13 mouse cellular contexts compared by ENCODE assay signal in the genomic region with DNA sequence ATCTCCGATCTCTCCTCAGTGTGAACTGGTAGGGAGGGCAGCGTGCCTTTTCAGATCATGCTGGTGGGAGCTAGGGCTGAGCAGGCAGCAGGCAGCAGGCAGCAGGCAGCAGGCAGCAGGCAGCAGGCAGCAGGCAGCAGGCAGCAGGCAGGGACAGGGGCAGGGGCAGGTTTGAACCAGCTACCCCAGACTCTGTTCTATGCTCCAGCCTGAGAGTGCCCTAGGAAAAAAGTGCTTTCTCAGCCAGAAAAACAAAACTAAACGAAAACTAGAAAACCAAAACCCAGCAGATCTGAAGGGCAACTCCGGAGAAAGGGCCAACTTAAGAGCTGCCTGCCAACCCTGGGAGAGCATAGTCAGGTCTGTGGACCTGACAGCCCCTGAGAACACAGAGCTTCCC. TPM values are rescaled to one million over a fixed set of nuclear protein-coding genes. Genes with fewer than 3 reads are reported as not detected.
A peak's percentile ranks its signal among the peaks of the same experiment; 100 is the strongest.
DNase-seq lines count a peak whose midpoint lies in the region; ATAC-seq and TF ChIP-seq lines count a peak whose summit lies in the region.
"Had no signal": no experiment of that assay in that cellular context is flagged by ENCODE, and none has a peak within 500 bp of the region (broad histone marks: within the 10 kb centered on the region; RNA-seq: fewer than 3 reads in every experiment).

No protein-coding gene starts in this region.

- TF ChIP-seq CTCF in heart, postnatal 0 days (IDR thresholded peaks at IDR 0.05; ENCODE audit: low read depth), result no peak

- no peak overlapping the region for H3K4me2 ChIP-seq in heart, postnatal 0 days (ENCODE audit: low read depth, low read length)
- H3K4me2 ChIP-seq in midbrain, embryonic 13.5 days (replicated peaks), result no peak overlapping the region
- H3K4me2 ChIP-seq in midbrain, embryonic 14.5 days (ENCODE audit: low read length), result no peak overlapping the region
- H3K4me2 ChIP-seq in kidney, embryonic 14.5 days (replicated peaks; ENCODE audit: low read depth, low read length), result no peak overlapping the region
- no peak overlapping the region for H3K4me2 ChIP-seq in stomach, embryonic 15.5 days
- H3K4me2 ChIP-seq: liver, embryonic 15.5 days had no signal

- H3K27ac ChIP-seq in heart, postnatal 0 days (ENCODE audit: low read depth), result peak overlapping the region; percentile 59
- H3K27ac ChIP-seq in midbrain, embryonic 13.5 days, result 0 out of 2 replicates have a peak overlapping the region, but pooled peaks have one; percentile 58
- no peak overlapping the region for H3K27ac ChIP-seq in midbrain, embryonic 14.5 days (replicated peaks; ENCODE audit: low read depth, low read length)
- peak overlapping the region; percentile 30; the same call in 1 of the 2 replicates for H3K27ac ChIP-seq in kidney, embryonic 14.5 days (ENCODE audit: low read depth, low read length)
- peak overlapping the region; percentile 18; the same call in 1 of the 2 replicates for H3K27ac ChIP-seq in stomach, embryonic 15.5 days
- H3K27ac ChIP-seq: layer of hippocampus, adult 2 months; liver, embryonic 15.5 days had no signal

- H3K9ac ChIP-seq in heart, postnatal 0 days (replicated peaks; ENCODE audit: low read depth, low read length), result no peak overlapping the region
- no peak overlapping the region for H3K9ac ChIP-seq in midbrain, embryonic 13.5 days (replicated peaks)
- no peak overlapping the region for H3K9ac ChIP-seq in midbrain, embryonic 14.5 days (replicated peaks; ENCODE audit: low read length)
- H3K9ac ChIP-seq in kidney, embryonic 14.5 days (ENCODE audit: low read depth, low read length), result peak overlapping the region; percentile 28
- H3K9ac ChIP-seq in stomach, embryonic 15.5 days, result no peak overlapping the region
- H3K9ac ChIP-seq: liver, embryonic 15.5 days had no signal

- intact Hi-C loops in heart, postnatal 25 days (cut with DNase I), result no loop called here
- intact Hi-C loops in gastrocnemius, postnatal 36 days (cut with DNase I), result no loop called here

- no peak for DNase-seq in heart, postnatal 0 days (ENCODE audit: low spot score)
- no peak for DNase-seq in heart, postnatal 25 days (ENCODE audit: low spot score)
- no peak for DNase-seq in midbrain, embryonic 14.5 days
- DNase-seq in gastrocnemius, postnatal 36 days, result no peak
- DNase-seq: cerebellum, postnatal 36 days had no signal

- no peak overlapping the region for H3K4me3 ChIP-seq in heart, postnatal 0 days (ENCODE audit: low read depth, low read length)
- no peak overlapping the region for H3K4me3 ChIP-seq in midbrain, embryonic 13.5 days (replicated peaks)
- H3K4me3 ChIP-seq in midbrain, embryonic 14.5 days (replicated peaks; ENCODE audit: low read depth, low read length), result no peak overlapping the region
- H3K4me3 ChIP-seq in kidney, embryonic 14.5 days (ENCODE audit: low read length), result no peak overlapping the region
- no peak overlapping the region for H3K4me3 ChIP-seq in stomach, embryonic 15.5 days (replicated peaks)
- H3K4me3 ChIP-seq: layer of hippocampus, adult 2 months; liver, embryonic 15.5 days had no signal

- WGBS in heart, postnatal 0 days, result 63% methylated on average over 4 of the region's 4 CpGs
- WGBS in midbrain, embryonic 13.5 days, result 53% methylated on average over 4 of the region's 4 CpGs
- 39% methylated on average over 4 of the region's 4 CpGs for WGBS in midbrain, embryonic 14.5 days
- WGBS in kidney, embryonic 14.5 days, result 62% methylated on average over 4 of the region's 4 CpGs
- 69% methylated on average over 4 of the region's 4 CpGs for WGBS in stomach, embryonic 15.5 days

- H3K9me3 ChIP-seq in heart, postnatal 0 days (replicated peaks; ENCODE audit: control insufficient read depth, low read length), result no peaks in the 10 kb centered on the region
- H3K9me3 ChIP-seq in midbrain, embryonic 13.5 days, result no peaks in the 10 kb centered on the region
- H3K9me3 ChIP-seq in midbrain, embryonic 14.5 days (ENCODE audit: control insufficient read depth, low read length), result no peaks in the 10 kb centered on the region
- H3K9me3 ChIP-seq in kidney, embryonic 14.5 days (ENCODE audit: control insufficient read depth, low read length), result no peaks in the 10 kb centered on the region
- H3K9me3 ChIP-seq in stomach, embryonic 15.5 days, result no peaks in the 10 kb centered on the region
- H3K9me3 ChIP-seq: liver, embryonic 15.5 days had no signal

- H3K36me3 ChIP-seq in heart, postnatal 0 days (replicated peaks; ENCODE audit: control insufficient read depth, insufficient read depth, low read length), result no peaks in the 10 kb centered on the region
- H3K36me3 ChIP-seq in midbrain, embryonic 13.5 days, result no peaks in the 10 kb centered on the region
- no peaks in the 10 kb centered on the region for H3K36me3 ChIP-seq in midbrain, embryonic 14.5 days (ENCODE audit: control insufficient read depth, insufficient read depth, low read length)
- H3K36me3 ChIP-seq in kidney, embryonic 14.5 days (ENCODE audit: control insufficient read depth, insufficient read depth, low read length), result no peaks in the 10 kb centered on the region; the same call in 1 of the 2 replicates
- no peaks in the 10 kb centered on the region for H3K36me3 ChIP-seq in stomach, embryonic 15.5 days
- H3K36me3 ChIP-seq: liver, embryonic 15.5 days had no signal

- no peaks in the 10 kb centered on the region for H3K27me3 ChIP-seq in heart, postnatal 0 days (ENCODE audit: control insufficient read depth, insufficient read depth, low read length)
- 0 out of 2 replicates have a peak, but pooled peaks cover 3% of the 10 kb centered on the region for H3K27me3 ChIP-seq in midbrain, embryonic 13.5 days
- H3K27me3 ChIP-seq in midbrain, embryonic 14.5 days (ENCODE audit: control insufficient read depth, insufficient read depth, low read length), result no peaks in the 10 kb centered on the region
- no peaks in the 10 kb centered on the region for H3K27me3 ChIP-seq in kidney, embryonic 14.5 days (ENCODE audit: control insufficient read depth, insufficient read depth, low read length)
- H3K27me3 ChIP-seq in stomach, embryonic 15.5 days (replicated peaks), result no peaks in the 10 kb centered on the region
- H3K27me3 ChIP-seq: liver, embryonic 15.5 days had no signal

- no peak for TF ChIP-seq EP300 in heart, postnatal 0 days (IDR thresholded peaks at IDR 0.05; ENCODE audit: low read depth)

- no peak for ATAC-seq in heart, postnatal 0 days (ENCODE audit: insufficient read depth, low read depth)
- no peak for ATAC-seq in midbrain, embryonic 13.5 days
- no peak for ATAC-seq in midbrain, embryonic 14.5 days (ENCODE audit: low FRiP score, low TSS enrichment)
- ATAC-seq in kidney, embryonic 14.5 days (ENCODE audit: low FRiP score, low TSS enrichment), result no peak
- no peak for ATAC-seq in stomach, embryonic 15.5 days (ENCODE audit: insufficient read depth, low FRiP score, low read depth)
- ATAC-seq in granulocyte monocyte progenitor cell, adult 5-6 weeks (replicated peaks; ENCODE audit: poor library complexity, severe bottlenecking), result no peak

- peaks cover 14% of the 10 kb centered on the region; the same call in 1 of the 2 replicates for H3K4me1 ChIP-seq in heart, postnatal 0 days (ENCODE audit: control insufficient read depth, insufficient read depth)
- peaks cover 73% of the 10 kb centered on the region for H3K4me1 ChIP-seq in midbrain, embryonic 13.5 days (replicated peaks)
- peaks cover 41% of the 10 kb centered on the region for H3K4me1 ChIP-seq in midbrain, embryonic 14.5 days (ENCODE audit: control insufficient read depth, insufficient read depth, low read length)
- peaks cover 74% of the 10 kb centered on the region for H3K4me1 ChIP-seq in kidney, embryonic 14.5 days (ENCODE audit: control insufficient read depth, insufficient read depth, low read length)
- H3K4me1 ChIP-seq in stomach, embryonic 15.5 days, result peaks cover 71% of the 10 kb centered on the region

RNA-seq across cellular contexts. Expression of a gene that starts 9.7 kb away (rescaled TPM):
- 3.9 and 4.1 TPM in 2 replicates for total RNA-seq in heart, postnatal 0 days (2014; rRNA removed; ENCODE audit: low replicate concordance)
- polyA plus RNA-seq in heart, postnatal 0 days (2015; fragmentation: Nextera tagmentation; extraction: Ambion mirVana), result 0.05 and 0.12 TPM in 2 replicates
- total RNA-seq in heart, postnatal 25 days (2021), result 1 to 10 TPM; 1.3 to 1.4 TPM
- 0.11 and 0.15 TPM in 2 replicates for polyA plus RNA-seq in midbrain, embryonic 13.5 days (2015; fragmentation: Nextera tagmentation; extraction: Ambion mirVana)
- 0.09 and 0.11 TPM in 2 replicates for polyA plus RNA-seq in midbrain, embryonic 14.5 days (2014; fragmentation: Nextera tagmentation; extraction: Ambion mirVana)
- polyA plus RNA-seq in kidney, embryonic 14.5 days (2014; fragmentation: Nextera tagmentation; extraction: Ambion mirVana), result 0.58 and 0.73 TPM in 2 replicates
- 0.19 and 0.21 TPM in 2 replicates for polyA plus RNA-seq in stomach, embryonic 15.5 days (2015; fragmentation: Nextera tagmentation; extraction: Ambion mirVana)
- not detected in 2 replicates for total RNA-seq in granulocyte monocyte progenitor cell, adult 5-6 weeks (2014; fragmentation: Nextera tagmentation)
- total RNA-seq in granulocyte monocyte progenitor cell, adult 5-6 weeks (2017), result not detected in 2 replicates
- under 1 TPM; 0.54 to 0.74 TPM for total RNA-seq in gastrocnemius, postnatal 36 days (2021)

RNA-seq across cellular contexts. Expression of a gene that starts 21.5 kb away (rescaled TPM):
- total RNA-seq in heart, postnatal 0 days (2014; rRNA removed; ENCODE audit: low replicate concordance), result not detected in 2 replicates
- polyA plus RNA-seq in heart, postnatal 0 days (2015; fragmentation: Nextera tagmentation; extraction: Ambion mirVana), result not detected in 2 replicates
- total RNA-seq in heart, postnatal 25 days (2021), result not detected
- polyA plus RNA-seq in midbrain, embryonic 13.5 days (2015; fragmentation: Nextera tagmentation; extraction: Ambion mirVana), result not detected in 2 replicates
- polyA plus RNA-seq in midbrain, embryonic 14.5 days (2014; fragmentation: Nextera tagmentation; extraction: Ambion mirVana), result not detected in 2 replicates
- not detected in 2 replicates for polyA plus RNA-seq in kidney, embryonic 14.5 days (2014; fragmentation: Nextera tagmentation; extraction: Ambion mirVana)
- not detected in 2 replicates for polyA plus RNA-seq in stomach, embryonic 15.5 days (2015; fragmentation: Nextera tagmentation; extraction: Ambion mirVana)
- not detected in 2 replicates for total RNA-seq in granulocyte monocyte progenitor cell, adult 5-6 weeks (2014; fragmentation: Nextera tagmentation)
- not detected in 2 replicates for total RNA-seq in granulocyte monocyte progenitor cell, adult 5-6 weeks (2017)
- total RNA-seq in gastrocnemius, postnatal 36 days (2021), result not detected
- total RNA-seq: layer of hippocampus, adult 2 months had no signal
- polyA plus RNA-seq: heart, embryonic 14.5 days; liver, embryonic 15.5 days had no signal

RNA-seq across cellular contexts. Expression of a gene that starts 46.9 kb away (rescaled TPM):
- not detected in 2 replicates for total RNA-seq in heart, postnatal 0 days (2014; rRNA removed; ENCODE audit: low replicate concordance)
- polyA plus RNA-seq in heart, postnatal 0 days (2015; fragmentation: Nextera tagmentation; extraction: Ambion mirVana), result not detected in 2 replicates
- not detected for total RNA-seq in heart, postnatal 25 days (2021)
- not detected in 2 replicates for polyA plus RNA-seq in midbrain, embryonic 13.5 days (2015; fragmentation: Nextera tagmentation; extraction: Ambion mirVana)
- polyA plus RNA-seq in midbrain, embryonic 14.5 days (2014; fragmentation: Nextera tagmentation; extraction: Ambion mirVana), result not detected in 2 replicates
- polyA plus RNA-seq in kidney, embryonic 14.5 days (2014; fragmentation: Nextera tagmentation; extraction: Ambion mirVana), result not detected in 2 replicates
- polyA plus RNA-seq in stomach, embryonic 15.5 days (2015; fragmentation: Nextera tagmentation; extraction: Ambion mirVana), result not detected in 2 replicates
- not detected in 2 replicates for total RNA-seq in granulocyte monocyte progenitor cell, adult 5-6 weeks (2014; fragmentation: Nextera tagmentation)
- not detected in 2 replicates for total RNA-seq in granulocyte monocyte progenitor cell, adult 5-6 weeks (2017)
- total RNA-seq in gastrocnemius, postnatal 36 days (2021), result not detected
- total RNA-seq: layer of hippocampus, adult 2 months; left cerebral cortex, postnatal 10 days had no signal
- polyA plus RNA-seq: heart, embryonic 14.5 days; liver, embryonic 15.5 days had no signal

RNA-seq across cellular contexts. Expression of a gene that starts 59.7 kb away (rescaled TPM):
- total RNA-seq in heart, postnatal 0 days (2014; rRNA removed; ENCODE audit: low replicate concordance), result 18.6 and 36.0 TPM in 2 replicates
- polyA plus RNA-seq in heart, postnatal 0 days (2015; fragmentation: Nextera tagmentation; extraction: Ambion mirVana), result 9.3 and 10.4 TPM in 2 replicates
- total RNA-seq in heart, postnatal 25 days (2021), result 10 to 100 TPM; 23.2 to 31.5 TPM
- 5.3 and 5.5 TPM in 2 replicates for polyA plus RNA-seq in midbrain, embryonic 13.5 days (2015; fragmentation: Nextera tagmentation; extraction: Ambion mirVana)
- polyA plus RNA-seq in midbrain, embryonic 14.5 days (2014; fragmentation: Nextera tagmentation; extraction: Ambion mirVana), result 3.3 and 4.4 TPM in 2 replicates
- 6.3 and 8.8 TPM in 2 replicates for polyA plus RNA-seq in kidney, embryonic 14.5 days (2014; fragmentation: Nextera tagmentation; extraction: Ambion mirVana)
- 27.0 and 28.4 TPM in 2 replicates for polyA plus RNA-seq in stomach, embryonic 15.5 days (2015; fragmentation: Nextera tagmentation; extraction: Ambion mirVana)
- total RNA-seq in granulocyte monocyte progenitor cell, adult 5-6 weeks (2014; fragmentation: Nextera tagmentation), result 0.30 TPM in 1 of 2 replicates, not detected in the other
- 0.73 and 2.7 TPM in 2 replicates for total RNA-seq in granulocyte monocyte progenitor cell, adult 5-6 weeks (2017)
- total RNA-seq in gastrocnemius, postnatal 36 days (2021), result 1 to 10 TPM; 8.5 to 9.2 TPM
